Mouse (Mus musculus) heart, embryonic 16.5 days (tissue): ENCODE measurements around the gene Fcgr2b. TPM values are rescaled to one million over a fixed set of nuclear protein-coding genes. Genes with fewer than 3 reads are reported as not detected.

Experiments used
- ATAC-seq: fragments of 200-750 bp; cut with Nextera tagmentation; replicated peaks from 2 replicates; pipeline ENCODE4 v1.8.0; 2017; ENCODE audit warnings: moderate number of reproducible peaks; ENCODE audit not compliant: insufficient read depth, low FRiP score; ENCODE audit errors: extremely low read depth
- H3K27ac ChIP-seq: fragments of 300-500 bp; sonication (generic); 2 replicates; pipeline ENCODE4 v1.5.1; 2014; ENCODE audit warnings: mild to moderate bottlenecking, low read length, control low read depth, moderate library complexity
- H3K27me3 ChIP-seq: fragments of 300-500 bp; sonication (generic); 2 replicates; pipeline ENCODE4 v1.6.1; 2014; ENCODE audit warnings: low read length, mixed read lengths; ENCODE audit not compliant: control insufficient read depth, insufficient read depth
- H3K36me3 ChIP-seq: fragments of 300-500 bp; sonication (generic); 2 replicates; pipeline ENCODE4 v1.6.1; 2014; ENCODE audit not compliant: control insufficient read depth, insufficient read depth
- H3K4me1 ChIP-seq: fragments of 300-500 bp; sonication (generic); 2 replicates; pipeline ENCODE4 v1.6.1; 2014; ENCODE audit warnings: low read length, mixed read lengths; ENCODE audit not compliant: control insufficient read depth, insufficient read depth
- H3K4me2 ChIP-seq: fragments of 300-500 bp; sonication (generic); 2 replicates; pipeline ENCODE4 v1.6.1; 2014; ENCODE audit warnings: low read depth, mild to moderate bottlenecking, control low read depth, low read length
- H3K4me3 ChIP-seq: fragments of 300-500 bp; sonication (generic); 2 replicates; pipeline ENCODE4 v1.5.1; 2014; ENCODE audit warnings: mild to moderate bottlenecking, control low read depth, low read length
- H3K9ac ChIP-seq: fragments of 300-500 bp; sonication (generic); 2 replicates; pipeline ENCODE4 v1.6.1; 2014; ENCODE audit warnings: low read length, control low read depth
- H3K9me3 ChIP-seq: fragments of 300-500 bp; sonication (generic); replicated peaks from 2 replicates; pipeline ENCODE4 v1.6.1; 2016; ENCODE audit warnings: low read length; ENCODE audit not compliant: control insufficient read depth
- WGBS: fragments of 180-500 bp; shearing (Covaris S2); extraction: QIAGEN DNeasy Blood & Tissue Kit; methylation state at CpG from one replicate; pipeline ENCODE4 v1.1.7; 2014; 5-methylcytosine and 5-hydroxymethylcytosine counted together
- polyA plus RNA-seq: library from polyadenylated mRNA; unstranded; fragments of >200 nt; fragmentation: Nextera tagmentation; extraction: Ambion mirVana; gene quantifications from 2 replicates; pipeline ENCODE4 v1.2.1, GENCODE M21; 2015

The Fcgr2b gene
- polyA plus RNA-seq, 1 experiment from 2014 or later: 3.0 TPM

DNA sequence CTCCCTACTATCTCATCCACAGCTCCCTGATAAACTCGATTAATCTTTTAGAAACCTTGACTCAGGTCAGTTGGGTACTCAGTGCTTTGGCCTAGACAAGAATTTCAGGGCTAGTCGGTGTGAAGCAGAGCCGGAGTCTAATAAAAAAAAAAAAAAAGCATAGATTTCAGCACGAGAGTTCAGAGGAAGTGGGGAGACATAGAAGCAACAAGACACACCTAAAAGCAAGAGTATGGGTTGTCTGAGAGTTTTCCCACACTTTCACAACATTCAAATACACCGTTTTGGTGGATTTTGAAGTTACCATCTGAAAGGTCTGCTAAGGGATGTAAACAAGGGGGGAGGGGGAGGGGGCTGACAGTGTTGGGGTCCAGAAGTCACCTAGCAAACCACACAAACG lies 28.7 kb upstream of the Fcgr2b start:
- Histone ChIP-seq H3K4me1 (no peaks in the 10 kb centered on the region), H3K27me3 (no peaks in the 10 kb centered on the region), H3K9ac (no peak overlapping the region), H3K27ac (no peak overlapping the region), H3K36me3 (no peaks in the 10 kb centered on the region), H3K4me2 (no peak overlapping the region), H3K9me3 (peaks cover 4% of the 10 kb centered on the region; the same call in 1 of the 2 replicates), H3K4me3 (no peak overlapping the region)
- ATAC-seq: no peak
- WGBS: 60% methylated on average over 6 of the region's 6 CpGs

DNA sequence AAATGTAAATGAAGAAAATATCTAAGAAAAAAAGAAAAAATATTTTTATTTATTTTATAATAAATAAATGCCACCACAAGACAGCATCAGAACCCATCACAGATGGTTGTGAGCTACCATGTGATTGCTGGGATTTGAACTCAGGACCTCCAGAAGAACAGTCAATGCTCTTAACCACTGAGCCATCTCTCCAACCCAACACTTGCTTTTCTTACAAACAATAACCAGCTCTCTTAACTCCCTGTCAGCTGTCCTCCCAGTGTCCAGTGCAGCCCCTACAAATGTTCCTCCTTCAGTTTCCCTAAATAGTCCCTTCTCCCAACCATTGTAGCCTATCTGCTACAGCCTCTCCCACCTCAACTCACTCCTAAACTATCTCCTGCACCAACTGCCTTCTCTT lies 23.5 kb upstream of the Fcgr2b start:
- Histone ChIP-seq H3K4me1 (no peaks in the 10 kb centered on the region), H3K36me3 (no peaks in the 10 kb centered on the region), H3K9ac (no peak overlapping the region), H3K27me3 (no peaks in the 10 kb centered on the region), H3K4me2 (no peak overlapping the region), H3K27ac (no peak overlapping the region), H3K4me3 (no peak overlapping the region), H3K9me3 (no peaks in the 10 kb centered on the region)
- no peak for ATAC-seq

DNA sequence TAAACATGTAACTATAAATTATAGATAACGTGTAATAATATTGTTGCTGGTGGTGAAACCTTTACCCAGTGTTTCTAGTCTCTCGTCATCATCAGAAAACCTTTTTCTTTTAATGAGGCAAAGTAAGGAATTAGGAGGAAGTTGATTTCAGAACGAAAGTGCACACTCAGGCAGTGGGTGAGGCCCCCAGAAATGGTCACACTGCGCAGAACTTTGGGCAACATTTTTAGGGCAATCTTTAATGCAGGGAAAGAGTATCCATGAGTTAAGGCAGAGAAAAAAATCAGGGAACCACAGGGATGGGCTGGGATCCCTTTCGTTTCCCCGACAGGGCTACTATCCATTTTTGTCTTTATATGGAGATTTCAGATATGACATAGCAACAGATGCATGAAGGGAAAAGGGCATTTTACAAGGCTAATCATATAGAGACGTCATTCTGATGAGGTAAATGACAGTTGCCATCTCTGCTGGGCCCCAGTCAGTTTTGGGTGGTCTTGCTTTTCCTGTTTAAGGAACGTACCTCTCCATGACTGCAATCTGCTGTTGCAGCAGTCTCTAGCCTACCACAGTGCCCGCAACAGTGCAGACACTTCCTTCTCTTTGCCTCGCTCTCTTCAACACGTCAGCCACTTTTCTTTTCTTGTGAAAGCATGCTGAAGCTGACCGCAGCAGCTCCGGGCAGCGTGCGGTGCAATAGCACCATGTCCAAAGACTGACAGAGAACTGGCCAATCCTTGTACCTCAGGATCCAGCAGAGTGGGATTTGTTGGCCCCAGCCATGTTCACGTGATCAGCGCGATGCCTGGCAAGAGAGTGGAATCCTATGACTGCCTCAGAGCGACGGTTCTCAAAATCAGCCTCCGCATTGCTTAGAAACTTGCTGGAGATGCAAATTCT lies 21.7 kb upstream of the Fcgr2b start:
- Histone ChIP-seq H3K36me3 (no peaks in the 10 kb centered on the region), H3K9me3 (no peaks in the 10 kb centered on the region), H3K4me3 (peak overlapping the region; percentile 35), H3K9ac (no peak overlapping the region), H3K4me1 (no peaks in the 10 kb centered on the region), H3K4me2 (peak overlapping the region; percentile 55), H3K27ac (no peak overlapping the region), H3K27me3 (no peaks in the 10 kb centered on the region)
- peak; percentile 76; the same call in 1 of the 2 replicates for ATAC-seq
- 46% methylated on average over 21 of the region's 21 CpGs for WGBS

DNA sequence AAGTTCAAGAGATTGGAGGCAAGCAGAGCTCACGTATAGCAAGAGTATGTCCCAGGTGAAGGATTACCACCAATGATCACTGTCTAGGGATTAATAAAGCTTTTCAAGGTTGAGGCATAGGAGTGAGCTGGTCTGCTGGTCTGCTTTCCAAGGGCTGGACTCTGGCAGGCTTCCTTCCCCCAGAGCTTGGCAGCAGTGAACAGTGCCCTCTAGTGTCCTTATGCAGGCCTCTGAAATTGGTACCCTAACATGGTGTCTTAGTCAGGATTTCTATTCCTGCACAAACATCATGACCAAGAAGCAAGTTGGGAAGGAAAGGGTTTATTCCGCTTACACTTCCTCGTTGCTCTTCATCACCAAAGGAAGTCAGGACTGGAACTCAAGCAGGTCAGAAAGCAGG lies 20.4 kb upstream of the Fcgr2b start:
- Histone ChIP-seq H3K4me1 (no peaks in the 10 kb centered on the region), H3K36me3 (no peaks in the 10 kb centered on the region), H3K27ac (no peak overlapping the region), H3K27me3 (no peaks in the 10 kb centered on the region), H3K4me3 (no peak overlapping the region), H3K9ac (no peak overlapping the region), H3K4me2 (no peak overlapping the region), H3K9me3 (no peaks in the 10 kb centered on the region)
- 34% methylated on average over 3 of the region's 3 CpGs for WGBS
- peak; percentile 37; the same call in 1 of the 2 replicates for ATAC-seq

DNA sequence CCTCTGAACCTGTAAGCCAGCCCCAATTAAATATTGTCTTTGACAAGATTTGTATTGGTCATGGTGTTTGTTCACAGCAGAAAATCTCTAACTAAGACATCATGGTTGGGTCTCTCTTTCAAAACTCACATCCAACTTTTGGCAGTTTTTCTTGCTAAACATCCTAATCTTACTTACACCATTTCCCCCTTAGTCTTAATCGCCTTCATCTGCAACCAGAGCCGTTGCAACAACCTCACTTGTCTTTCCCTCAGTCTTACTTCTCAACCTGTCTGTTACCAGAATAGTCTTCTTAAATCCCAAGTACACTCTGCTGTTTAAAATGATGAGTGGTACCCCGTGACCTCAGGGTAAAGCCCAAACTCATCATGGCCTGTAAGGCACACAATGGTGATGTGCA lies 19.7 kb upstream of the Fcgr2b start:
- Histone ChIP-seq H3K27ac (no peak overlapping the region), H3K36me3 (no peaks in the 10 kb centered on the region), H3K4me1 (no peaks in the 10 kb centered on the region), H3K27me3 (no peaks in the 10 kb centered on the region), H3K4me2 (no peak overlapping the region), H3K9me3 (no peaks in the 10 kb centered on the region), H3K4me3 (no peak overlapping the region), H3K9ac (no peak overlapping the region)
- ATAC-seq: no peak
- 64% methylated on average over 3 of the region's 3 CpGs for WGBS

DNA sequence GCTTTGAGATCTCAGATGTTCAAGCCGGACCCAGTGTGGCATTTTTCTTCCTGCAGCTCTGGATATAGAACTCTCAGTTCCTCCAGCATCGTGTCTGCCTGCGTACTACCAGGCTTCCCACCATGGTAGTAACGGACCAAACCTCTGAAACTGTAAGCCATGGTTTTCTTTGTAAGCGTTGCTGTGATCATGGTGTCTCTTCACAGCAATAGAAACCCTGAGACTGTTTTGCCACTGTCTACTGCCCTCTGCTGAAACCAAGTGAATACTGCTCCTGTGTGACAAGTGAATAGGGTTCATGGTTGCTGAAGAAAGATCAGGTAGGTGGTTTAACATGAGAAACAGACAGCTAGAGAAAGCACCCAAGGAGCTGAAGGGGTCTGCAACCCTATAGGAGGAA lies 16.2 kb upstream of the Fcgr2b start:
- 57% methylated on average over 5 of the region's 5 CpGs for WGBS
- ATAC-seq: no peak; the same call in 1 of the 2 replicates
- Histone ChIP-seq H3K9me3 (no peaks in the 10 kb centered on the region), H3K4me3 (no peak overlapping the region), H3K36me3 (no peaks in the 10 kb centered on the region), H3K27ac (no peak overlapping the region), H3K4me2 (no peak overlapping the region), H3K4me1 (no peaks in the 10 kb centered on the region), H3K27me3 (no peaks in the 10 kb centered on the region), H3K9ac (no peak overlapping the region)

DNA sequence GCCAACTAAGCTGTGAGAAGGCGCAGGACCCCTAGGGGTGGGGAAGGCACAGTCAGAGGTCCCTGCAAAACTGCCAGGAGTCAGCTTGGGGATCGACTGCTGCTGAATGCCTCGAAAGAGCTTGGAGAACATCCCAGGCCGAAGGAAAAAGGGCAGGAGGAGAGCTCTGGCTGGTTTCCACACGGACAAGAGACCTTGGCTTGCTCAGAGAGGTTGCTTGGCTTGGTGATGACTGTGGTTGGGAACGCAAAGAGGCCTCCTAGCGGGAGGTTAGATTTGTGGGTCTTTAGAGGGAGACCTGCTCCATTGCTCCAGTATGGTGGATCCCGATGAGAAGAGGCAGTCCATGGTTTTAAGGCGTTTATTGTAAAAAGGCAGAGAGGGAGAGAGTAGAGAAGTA lies 13.3 kb upstream of the Fcgr2b start:
- 64% methylated on average over 9 of the region's 9 CpGs for WGBS
- H3K27ac ChIP-seq: no peak overlapping the region

DNA sequence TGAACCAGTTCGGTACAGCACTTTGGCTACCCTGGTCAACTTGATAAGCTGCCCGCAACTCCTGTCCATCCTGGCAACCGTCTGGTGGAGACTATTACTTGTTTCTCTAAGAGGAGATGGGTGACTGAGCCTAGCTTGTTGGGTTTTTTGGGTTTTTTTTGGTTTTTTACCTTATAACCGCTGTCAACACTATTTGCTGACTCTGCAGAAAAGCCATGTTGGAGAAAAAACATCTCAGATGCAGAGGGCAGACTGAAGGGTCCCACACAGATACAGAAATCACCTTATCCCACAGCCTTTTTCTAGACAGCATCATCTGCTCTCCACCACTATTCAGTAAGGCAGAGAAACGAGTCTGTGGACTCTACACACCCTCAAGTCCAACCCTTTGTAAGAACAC lies 9.5 kb upstream of the Fcgr2b start:
- no peak for ATAC-seq
- Histone ChIP-seq H3K9ac (no peak overlapping the region), H3K9me3 (no peaks in the 10 kb centered on the region), H3K4me3 (no peak overlapping the region), H3K4me2 (no peak overlapping the region), H3K36me3 (no peaks in the 10 kb centered on the region), H3K27me3 (no peaks in the 10 kb centered on the region), H3K4me1 (no peaks in the 10 kb centered on the region), H3K27ac (no peak overlapping the region)
- 79% methylated on average over 5 of the region's 5 CpGs for WGBS

More for the DNA sequence above, 13.3 kb upstream of the Fcgr2b start:
- Histone ChIP-seq H3K9ac (no peak overlapping the region), H3K4me2 (no peak overlapping the region), H3K4me3 (no peak overlapping the region), H3K36me3 (no peaks in the 10 kb centered on the region), H3K4me1 (no peaks in the 10 kb centered on the region), H3K27me3 (no peaks in the 10 kb centered on the region), H3K9me3 (no peaks in the 10 kb centered on the region)
- no peak for ATAC-seq

DNA sequence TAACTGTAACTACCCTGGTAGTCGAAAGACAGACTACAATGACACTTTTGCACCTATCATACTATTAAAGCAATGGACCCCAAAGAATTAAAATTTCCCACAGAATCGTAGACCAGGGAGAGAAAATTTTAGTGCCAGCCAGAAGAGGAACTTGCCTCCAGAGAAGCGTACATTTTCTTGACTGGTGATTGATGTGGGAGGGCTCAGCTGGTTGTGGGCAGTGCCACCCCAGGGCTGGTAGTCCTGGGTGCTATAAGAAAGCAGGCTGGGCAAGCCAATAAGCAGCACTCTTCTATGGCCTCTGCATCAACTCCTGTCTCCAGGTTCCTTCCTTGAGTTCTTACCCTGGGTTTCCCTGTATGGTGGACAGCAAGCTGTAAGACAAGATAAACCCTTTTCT lies 8.7 kb upstream of the Fcgr2b start:
- H3K36me3 ChIP-seq: no peaks in the 10 kb centered on the region
- H3K9me3 ChIP-seq: no peaks in the 10 kb centered on the region
- no peak overlapping the region for H3K4me3 ChIP-seq
- no peaks in the 10 kb centered on the region for H3K27me3 ChIP-seq
- no peak for ATAC-seq
- H3K4me1 ChIP-seq: no peaks in the 10 kb centered on the region
- no peak overlapping the region for H3K4me2 ChIP-seq
- H3K9ac ChIP-seq: no peak overlapping the region
- 75% methylated on average over 3 of the region's 3 CpGs for WGBS
- no peak overlapping the region for H3K27ac ChIP-seq
